Mouse (Mus musculus): ENCODE data around the gene Rcc2.

Gene Rcc2

DNA sequence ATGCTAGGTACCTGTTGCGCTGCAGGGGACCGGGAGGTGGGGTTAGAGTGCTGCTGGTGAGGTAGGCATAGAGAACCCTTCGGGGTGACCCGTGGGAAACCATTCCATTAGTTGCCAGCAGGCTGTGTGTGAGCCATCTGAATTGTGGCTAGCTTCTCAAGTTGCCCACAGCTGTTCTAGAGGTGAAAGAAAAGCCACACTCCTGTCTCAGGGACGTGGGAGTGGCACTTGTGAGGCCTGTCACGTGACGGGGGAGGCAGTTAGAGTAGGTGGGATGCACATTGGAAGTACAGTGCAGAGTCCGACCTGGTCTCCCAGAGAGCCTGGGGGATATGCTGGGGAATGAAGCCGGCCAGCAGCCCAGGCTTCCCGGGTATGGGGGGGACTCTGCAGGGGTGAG, 9.3 kb downstream of the Rcc2 start:
- DNase-seq (ENCODE audit: low read depth), result no peak

DNA sequence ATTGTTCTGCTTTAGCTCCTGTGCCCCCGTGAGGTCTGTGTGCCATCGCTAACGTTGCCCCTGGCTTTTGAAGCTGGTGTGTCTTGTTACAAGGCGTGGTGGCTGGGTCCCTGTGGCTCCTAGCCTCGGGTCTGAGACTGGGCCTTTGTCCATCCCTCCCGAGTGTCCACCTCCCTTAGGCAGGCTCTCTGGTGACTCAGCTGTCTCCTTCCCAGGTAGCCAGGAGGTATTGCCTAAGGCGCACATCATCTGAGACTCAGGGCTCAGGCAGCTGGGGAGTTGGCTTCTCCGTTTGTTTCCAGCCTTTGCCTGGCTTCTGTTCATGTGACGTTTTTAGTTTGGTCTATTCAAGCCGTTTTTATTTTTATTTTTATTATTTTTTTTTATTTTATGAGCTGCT, 10.4 kb downstream of the Rcc2 start:
- DNase-seq (ENCODE audit: low read depth), result no peak

DNA sequence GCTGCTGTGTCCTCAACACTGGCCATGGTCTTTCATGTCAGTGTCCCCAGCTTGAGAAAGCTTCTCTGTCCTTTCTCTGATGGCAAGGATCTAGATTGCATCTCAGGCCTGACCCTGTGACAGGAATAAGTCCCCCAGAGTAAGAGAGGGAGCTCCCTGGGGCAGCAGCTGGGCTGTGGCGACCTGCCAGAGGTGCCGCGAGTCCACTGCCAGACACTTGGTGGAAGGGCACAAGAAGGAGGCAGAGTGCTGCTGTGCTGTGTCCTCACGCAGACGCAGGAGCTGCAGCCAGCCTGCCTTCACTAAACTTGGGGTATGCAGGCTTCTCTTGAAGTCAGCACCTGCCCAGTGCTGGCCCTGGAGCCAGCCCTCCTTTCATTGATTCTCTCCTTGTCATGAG, 11.0 kb downstream of the Rcc2 start:
- DNase-seq (ENCODE audit: low read depth), result no peak

DNA sequence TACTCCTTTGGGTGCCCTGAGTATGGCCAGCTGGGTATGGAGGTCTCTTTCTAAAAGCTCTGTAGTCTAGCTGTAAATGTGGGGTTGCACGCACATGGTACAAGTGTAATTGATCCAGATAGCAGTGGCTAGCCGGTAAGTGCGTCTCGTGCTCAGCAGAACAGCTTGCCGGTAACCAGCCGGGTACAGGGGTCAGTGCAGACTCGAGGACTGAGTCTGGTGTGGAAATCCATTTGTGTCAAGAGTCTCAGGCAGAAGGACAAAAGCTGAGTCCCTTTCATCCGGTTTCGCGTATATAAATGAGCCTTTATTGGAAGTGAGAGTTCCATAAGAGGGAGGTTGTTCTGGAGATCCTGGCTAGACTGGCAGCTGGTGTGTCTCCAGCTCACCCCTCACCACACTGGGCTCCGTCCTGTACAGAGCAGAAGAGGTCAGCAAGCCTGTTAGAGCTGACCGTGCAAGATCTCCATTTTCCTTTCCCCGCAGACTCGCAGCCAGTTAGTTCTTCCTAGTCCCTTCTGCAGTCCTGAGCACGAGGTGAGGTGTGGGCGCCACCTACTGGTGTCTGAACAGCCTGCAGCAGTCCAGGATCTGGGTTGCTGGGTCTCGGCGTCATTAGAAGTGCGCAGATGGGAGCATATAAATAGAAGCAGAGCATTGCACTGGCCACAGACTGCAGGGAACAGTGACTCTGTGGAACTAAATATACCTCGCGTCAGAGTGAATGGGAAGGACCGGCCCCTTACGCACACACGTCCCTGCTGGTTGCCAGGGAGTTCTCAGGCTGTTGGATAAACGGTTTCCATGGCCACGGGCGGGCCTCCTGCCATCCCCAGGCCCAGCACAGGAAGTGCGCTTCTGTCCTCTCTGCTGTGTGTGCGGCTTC, 13.4 kb downstream of the Rcc2 start:
- DNase-seq (ENCODE audit: low read depth), result peak; percentile 73

DNA sequence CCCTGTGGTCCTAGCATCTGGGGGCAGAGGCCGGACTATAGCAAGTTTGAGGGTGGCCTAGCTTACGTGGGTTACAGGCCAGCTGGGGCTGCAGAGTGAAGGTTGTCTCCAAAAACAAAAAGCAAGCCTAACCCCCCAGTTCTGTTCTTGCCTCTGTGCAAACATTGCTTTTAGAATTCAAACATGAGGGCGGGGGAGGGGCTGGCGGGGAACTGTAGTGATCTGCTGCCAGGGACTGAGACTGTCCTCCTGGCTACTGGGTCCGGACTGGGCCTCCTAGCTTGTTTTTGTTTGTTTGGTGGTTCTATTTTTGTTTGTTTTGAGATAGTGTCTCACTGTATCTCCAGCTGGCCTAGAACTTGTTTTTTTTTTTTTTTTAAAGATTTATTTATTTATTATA, 14.2 kb downstream of the Rcc2 start:
- DNase-seq (ENCODE audit: low read depth), result no peak

DNA sequence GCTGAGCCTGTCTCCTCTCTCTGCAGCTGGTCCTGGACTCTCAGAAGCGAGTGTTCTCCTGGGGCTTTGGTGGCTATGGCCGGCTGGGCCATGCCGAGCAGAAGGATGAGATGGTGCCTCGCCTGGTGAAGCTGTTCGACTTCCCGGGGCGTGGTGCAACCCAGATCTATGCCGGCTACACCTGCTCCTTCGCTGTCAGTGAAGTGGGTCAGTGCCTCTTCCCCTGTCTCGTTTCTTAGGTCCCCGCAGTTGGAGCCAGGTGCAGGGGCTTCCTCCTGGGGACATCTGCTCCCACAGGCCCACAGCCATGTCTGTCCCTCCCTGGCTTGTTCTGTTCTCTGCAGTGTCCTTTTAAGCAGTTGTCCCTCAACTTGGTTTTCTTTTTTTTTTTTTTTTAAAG, 16.7 kb downstream of the Rcc2 start:
- DNase-seq (ENCODE audit: low read depth), result no peak

DNA sequence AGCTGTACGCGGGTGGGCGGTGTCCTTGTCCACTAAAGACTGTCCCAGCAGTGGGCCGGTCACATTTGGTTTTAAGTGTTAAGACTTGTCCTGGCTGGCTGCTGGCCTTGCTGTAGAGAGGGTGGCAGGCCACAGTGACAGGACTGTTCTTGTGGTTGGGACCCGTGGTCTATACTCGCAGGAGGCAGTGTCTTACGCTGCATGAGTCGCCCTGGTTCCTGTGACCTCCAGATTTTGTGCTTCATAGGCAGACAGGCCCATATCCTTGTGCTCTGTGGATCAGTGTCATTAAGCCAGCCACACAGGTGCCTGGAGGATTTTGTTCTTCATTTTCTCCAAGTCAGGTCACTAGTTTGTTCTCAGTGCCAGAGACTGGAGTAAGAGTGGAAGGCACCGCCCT, 18.1 kb downstream of the Rcc2 start:
- no peak for DNase-seq (ENCODE audit: low read depth)

DNA sequence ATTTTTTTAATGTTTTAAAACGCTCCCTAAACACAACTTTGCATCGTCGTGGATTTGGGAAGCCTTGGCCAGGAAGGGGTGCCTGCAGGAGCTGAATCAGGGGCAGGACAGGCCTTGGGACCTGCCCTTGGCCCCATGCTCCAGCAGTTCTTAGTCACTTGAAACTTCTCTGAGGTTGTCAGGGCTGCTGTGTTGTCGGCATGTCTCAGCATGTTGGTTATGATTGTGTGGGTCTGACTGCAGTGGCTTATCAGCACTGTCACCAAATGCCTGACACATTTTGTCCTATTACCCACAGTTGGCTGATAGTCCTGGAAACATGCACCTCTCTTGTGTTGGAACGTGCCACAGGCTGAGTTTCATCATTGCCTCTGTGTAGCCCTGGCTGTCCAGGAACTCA, 19.8 kb downstream of the Rcc2 start:
- no peak for DNase-seq (ENCODE audit: low read depth)

DNA sequence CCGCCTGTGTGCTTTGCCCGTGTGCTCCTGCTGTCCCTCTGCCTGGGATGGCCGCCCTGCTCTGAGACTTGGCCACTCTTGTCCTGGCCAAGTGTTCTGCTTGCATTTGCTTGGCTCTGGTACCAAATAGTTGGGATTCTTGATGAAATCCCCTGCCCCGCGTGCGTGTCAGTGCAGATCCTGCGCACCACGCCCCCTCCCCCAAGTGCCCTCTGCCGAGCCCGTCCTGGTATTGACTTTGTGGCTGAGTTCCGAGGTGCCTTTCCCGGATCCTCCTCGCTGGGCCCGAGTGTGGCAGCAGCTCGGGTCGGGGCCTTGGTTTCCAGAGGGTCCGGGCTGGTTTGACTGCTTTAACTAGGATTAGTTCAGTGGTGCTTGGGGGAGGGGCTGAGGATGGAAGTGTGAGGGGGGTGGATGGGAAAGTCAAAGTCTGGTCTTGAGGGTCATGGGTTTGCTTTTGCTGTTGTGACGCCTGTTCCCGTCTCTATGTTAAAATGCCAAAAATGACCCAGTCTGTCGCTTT, 21.7 kb downstream of the Rcc2 start:
- no peak for DNase-seq (ENCODE audit: low read depth)

DNA sequence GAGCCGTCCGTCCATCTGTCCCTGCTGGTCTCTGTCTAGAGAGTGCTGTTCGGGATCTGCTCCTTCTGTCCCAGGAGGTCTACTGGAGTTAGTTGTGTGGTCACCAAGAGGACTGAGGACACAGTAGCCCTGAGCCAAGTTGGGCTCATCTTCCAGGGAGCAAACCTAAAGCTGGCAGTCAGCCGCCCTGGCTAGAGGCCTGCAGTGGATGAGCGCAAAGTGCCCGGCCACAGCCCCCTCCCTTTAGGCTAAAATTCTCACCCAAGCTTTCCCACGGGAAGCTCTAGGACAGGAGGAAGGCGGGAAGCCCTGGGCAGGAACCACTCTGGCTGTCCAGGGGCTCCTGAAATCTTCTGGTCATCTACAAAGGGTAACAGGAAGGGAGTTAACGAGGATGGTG, 22.4 kb downstream of the Rcc2 start:
- no peak for DNase-seq (ENCODE audit: low read depth)

DNA sequence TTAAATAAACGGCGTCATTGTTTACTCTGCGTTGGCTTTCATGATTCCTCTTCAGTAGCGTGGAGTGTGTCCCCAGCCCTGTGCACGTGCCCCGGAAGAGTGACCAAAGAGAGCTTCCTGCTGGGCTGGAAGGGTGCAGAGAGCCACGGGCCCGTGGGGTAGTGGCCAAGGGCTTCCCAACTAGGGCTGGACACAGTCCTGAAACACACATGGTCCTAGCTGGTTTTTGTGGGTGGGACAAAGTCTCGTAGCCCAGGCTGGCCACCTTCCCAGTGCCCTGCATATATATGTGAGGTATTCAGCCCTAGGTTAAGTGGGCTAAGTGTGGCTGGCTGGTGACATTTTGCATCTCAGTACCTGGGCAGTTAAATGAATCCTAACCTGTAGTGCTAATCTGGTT, 22.9 kb downstream of the Rcc2 start:
- DNase-seq (ENCODE audit: low read depth), result no peak

DNA sequence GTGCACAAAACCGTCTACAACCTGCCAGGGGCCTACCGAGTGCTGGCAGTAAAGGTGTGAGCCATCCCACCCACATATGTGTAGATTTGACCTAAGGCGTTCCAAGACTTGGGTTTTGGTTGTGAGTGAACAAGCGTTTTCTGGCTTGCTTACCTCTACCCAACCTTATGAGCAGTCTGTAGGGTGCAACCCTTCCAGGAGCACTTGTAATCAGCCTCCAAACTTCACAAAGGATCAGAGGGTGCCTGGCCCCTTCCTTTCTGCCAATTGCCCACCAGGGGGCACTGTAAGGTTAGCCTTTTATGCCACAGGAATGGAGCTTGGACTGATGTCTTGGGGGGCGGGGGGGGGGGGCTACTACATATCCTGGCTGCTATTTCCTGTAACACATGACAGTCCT, 23.5 kb downstream of the Rcc2 start:
- no peak for DNase-seq (ENCODE audit: low read depth)

DNA sequence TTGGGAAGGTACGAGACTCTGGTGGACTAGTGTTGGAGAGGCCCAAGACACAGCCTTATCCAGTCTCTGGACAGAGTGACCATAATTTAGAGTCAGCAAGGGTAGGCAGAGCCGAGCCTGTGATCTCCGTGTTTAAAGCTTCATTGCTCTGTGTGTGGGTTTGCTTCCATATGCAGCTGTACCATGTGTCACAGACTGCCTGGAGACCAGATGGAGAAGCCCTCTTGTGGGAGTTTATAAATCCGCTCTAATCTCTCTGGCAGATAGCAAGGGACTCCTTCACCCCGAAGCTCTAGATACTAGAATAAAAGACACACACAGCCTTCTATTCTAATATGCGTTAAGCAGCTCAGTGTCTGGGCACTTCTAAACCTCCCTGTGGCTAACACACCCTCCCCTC, 24.4 kb downstream of the Rcc2 start:
- DNase-seq (ENCODE audit: low read depth), result no peak

DNA sequence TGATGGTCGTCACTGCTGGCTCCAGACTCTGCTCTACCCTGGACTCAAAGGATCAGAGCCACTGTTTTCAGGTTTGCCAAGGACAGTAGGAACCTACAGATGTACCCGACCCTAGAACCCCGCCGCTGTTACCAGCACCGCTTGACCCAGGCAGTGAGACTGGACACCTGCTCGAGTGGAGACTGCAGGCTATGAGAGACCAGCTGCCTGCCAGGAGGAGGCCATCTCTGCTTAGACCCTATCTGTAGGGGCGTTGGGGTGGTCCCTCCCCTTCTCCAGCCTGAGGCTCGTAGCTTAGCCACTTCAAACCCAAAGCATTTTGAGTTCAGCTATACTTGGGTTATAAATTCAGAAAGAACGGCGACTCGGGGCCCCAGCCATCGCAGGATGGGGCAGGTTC, 26.6 kb downstream of the Rcc2 start:
- DNase-seq (ENCODE audit: low read depth), result no peak

DNA sequence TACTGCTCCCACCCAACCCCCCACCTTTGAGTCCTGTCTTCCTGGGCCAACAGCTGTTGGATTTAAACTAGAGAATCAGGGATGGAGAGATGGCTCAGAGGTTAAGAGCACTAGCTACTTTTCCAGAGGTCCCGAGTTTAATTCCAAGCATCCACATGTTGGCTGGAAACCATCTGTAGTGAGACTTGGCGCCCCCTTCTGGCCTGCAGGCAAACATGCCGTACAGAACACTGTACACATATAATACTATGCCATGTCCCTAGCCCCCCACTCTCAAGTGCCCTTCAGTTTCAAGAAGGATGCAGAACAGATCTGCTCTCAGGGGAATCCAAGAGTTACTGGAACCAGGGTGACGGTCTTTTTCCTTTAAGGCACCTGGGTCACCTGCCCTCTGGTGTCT, 31.3 kb downstream of the Rcc2 start:
- no peak for DNase-seq (ENCODE audit: low read depth)

DNA sequence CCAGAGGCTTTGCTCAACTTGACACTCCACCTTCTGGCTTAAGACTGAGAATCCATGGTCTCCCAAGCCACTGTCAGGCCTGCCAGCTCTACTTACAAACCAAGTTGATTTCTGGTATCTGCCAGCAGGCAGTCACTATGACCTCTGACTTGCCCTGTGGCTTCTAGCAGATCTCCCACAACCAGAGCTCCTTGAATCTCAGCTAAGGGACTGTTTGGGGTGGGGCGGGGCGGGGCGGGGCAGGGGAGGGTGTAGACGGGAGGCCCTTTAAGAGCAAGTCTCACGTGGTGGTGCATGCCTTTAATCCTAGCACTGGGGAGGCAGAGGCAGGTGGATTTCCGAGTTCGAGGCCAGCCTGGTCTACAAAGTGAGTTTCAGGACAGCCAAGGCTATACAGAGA, 32.5 kb downstream of the Rcc2 start:
- no peak for DNase-seq (ENCODE audit: low read depth)

DNA sequence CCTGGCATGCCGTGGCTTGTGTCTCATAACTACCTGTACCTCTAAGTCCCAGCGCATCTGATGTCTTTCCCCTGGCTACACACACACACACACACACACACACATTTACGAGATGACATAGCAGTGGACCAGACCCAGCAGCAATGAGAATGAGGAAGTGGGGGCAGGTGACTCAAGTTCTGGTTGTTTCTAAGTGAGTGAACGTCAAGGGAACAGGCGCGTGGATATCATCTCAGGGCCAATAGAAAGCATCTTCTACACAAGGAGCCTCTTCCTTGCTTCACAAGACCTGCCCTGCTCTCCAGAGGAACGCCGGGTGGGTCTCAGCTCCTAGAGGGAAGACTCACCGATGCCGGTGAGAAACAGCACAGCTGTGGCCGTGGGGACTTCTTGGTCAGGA, 40.3 kb downstream of the Rcc2 start:
- no peak for DNase-seq (ENCODE audit: low read depth)

DNA sequence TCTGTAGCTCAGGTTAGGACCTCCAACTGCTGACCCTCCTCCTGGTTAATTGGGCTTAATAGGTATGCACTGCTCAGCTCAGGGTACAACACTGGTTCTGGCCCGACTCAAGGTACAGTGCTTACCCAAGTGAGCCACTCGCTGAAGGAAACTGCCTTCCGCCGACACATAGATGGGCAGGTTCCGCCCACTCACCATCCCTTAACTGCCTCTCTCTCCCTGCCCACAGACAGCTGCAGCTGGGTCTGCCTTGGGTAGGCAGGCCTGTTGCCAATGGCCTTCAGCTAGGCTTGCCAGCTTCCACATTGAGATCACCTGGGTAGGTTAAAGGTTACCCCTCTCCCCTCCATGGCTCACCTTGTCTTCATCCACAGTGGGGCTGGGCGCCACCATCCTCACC, 41.1 kb downstream of the Rcc2 start:
- no peak for DNase-seq (ENCODE audit: low read depth)

DNA sequence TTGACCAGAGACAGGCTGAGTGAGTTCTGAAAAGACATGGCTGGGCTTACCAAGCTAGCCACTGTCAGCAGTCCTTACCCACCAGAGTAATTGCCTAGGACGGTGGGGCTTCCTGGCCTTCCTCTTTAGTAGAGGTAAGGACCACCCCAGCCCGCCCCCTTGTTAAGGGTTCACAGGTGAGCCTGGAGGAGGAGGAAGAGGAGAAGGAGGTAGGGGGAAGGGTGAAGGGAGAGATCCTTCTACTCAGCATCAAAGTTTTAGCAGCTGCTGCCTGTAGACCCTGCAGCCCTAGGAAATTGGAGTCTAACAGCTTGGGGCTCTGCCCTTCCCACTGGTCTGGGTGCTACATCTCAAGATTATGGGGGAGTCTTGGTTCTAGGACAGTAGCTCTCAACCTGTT, 42.2 kb downstream of the Rcc2 start, which contains the start of gene Padi6:
Gene Padi6 (minus strand): TSS at position 101 of the 400 bp plus-strand sequence.
- DNase-seq (ENCODE audit: low read depth), result no peak

DNA sequence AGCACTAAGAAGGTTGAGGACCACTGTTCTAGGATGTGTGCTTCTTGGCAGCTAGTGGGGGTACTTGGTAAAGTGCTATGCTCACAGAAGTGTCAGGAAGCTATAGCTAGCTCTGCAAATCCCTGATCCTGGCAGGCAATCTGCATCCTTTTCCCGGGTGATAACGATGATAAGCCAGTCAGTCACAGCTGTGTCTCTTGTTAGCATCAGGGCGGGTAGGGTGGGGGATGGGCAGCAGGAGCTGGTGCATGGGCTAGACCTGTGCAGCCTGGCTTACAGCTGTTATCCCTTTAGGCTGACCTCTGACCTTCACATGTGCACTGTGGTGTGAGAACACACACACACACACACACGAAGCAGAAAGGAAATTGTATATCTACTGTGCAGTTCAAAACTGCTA, 42.7 kb downstream of the Rcc2 start:
- no peak for DNase-seq (ENCODE audit: low read depth)

DNA sequence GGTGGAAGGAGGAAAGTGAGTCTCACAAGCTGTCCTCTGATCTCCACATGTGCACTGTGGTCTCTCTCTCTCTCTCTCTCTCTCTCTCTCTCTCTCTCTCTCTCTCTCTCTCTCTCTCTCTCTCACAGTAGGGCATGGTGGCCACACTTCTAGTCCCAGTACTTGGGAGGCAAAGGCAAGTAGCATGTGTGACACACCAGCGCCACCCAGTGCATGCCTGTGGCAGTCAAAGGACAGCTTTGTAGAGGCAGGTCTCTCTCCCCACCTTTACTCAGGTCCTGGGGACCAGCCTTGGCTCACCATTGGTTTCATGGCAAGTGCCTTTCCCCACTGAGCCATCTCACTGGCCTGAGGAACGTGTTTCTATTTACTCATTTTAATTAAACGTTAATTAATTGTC, 44.3 kb downstream of the Rcc2 start:
- DNase-seq (ENCODE audit: low read depth), result peak; percentile 65

DNA sequence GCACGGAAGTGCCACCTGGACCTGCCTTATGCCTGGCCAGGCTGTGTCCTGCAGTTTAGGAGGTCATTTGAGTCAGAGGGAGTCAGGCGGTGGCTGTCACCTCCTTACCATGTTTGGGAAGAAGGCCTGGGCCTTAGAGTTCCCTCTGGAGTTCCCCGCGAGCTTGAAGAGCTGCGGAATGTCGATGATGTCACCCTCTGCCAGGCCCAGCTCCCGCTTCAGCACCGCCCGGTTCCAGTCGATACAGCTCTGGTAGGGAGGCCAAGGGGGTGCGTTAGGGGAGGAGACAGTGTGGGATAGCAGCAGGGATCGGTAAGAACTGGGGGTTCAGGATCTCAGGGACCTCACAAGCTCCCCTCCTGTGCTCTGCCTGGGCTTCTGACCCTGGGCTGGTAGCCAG, 47.6 kb downstream of the Rcc2 start:
- DNase-seq (ENCODE audit: low read depth), result no peak

DNA sequence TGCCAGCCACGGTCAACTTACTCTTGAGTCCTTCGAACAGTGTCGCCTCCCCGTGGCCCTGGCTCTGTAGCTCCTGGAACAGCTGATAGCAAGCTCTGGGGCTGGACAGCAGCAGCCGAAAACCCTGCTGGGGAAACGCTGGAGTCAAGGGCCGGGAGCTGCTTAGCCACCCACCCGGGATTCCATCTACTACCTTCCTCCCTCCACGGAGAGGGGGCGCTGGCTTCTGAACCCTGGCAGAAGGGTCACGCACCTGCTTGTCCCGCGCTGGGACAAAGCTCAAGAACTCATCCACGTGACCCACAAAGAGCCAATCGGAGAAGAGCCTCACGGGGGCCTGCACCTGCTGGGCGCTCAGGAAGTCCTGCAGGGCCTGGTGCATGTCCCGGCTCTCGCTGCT, 50.0 kb downstream of the Rcc2 start:
- no peak for DNase-seq (ENCODE audit: low read depth)

DNA sequence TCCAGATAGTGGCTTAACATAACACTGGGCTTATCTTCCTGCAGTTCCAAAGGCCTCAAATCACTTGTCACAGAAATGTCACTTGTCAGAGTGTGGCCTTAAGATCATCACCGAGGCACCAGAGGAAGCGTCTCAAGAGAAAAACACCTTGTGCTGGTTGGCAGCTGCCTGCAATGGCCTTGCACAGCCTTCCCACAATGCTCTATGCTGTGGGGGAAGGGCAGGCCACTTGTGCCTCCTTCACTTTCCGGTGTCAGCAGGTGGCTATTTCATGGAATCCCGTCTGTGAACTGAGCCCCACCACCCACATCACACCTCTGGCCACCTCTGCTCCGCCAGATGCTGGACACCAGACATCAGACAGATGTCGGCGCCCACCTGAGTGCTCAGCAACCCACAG, 53.0 kb downstream of the Rcc2 start:
- DNase-seq (ENCODE audit: low read depth), result no peak

All from c-Kit-positive CD71-negative TER-119-negative erythroid progenitor cells, embryonic 14.5 days (primary cell).